Mouse (Mus musculus): ENCODE data around the gene Gm29427.

DNA sequence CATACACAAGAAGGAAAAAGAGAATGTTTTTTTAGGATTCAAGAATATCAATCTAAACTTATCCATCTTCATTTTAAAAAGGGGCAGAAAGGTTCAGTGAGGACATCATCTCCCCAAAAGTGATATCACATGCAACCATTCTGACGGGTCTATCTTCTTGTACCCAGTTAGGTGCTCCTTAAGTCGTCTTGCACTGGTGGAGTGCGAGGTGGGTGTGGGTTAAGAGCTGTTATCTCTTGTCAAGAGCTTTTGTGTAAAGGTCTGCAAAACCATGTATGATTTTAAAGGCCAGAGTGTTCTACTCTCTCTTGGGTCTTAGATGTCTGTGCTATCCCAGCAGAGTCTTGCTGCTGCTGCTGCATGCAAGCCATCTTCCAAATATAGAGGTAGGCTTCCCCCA is 31.2 kb upstream of the Gm29427 start:
- TF ChIP-seq CTCF (IDR thresholded peaks at IDR 0.05; ENCODE audit: low read depth) (no peak), EP300 (IDR thresholded peaks at IDR 0.05; ENCODE audit: low read depth) (0 out of 2 replicates have a peak, but pooled peaks have one; percentile 26)

All from liver, embryonic 14.5 days (tissue).